In genomic region chr11:118058367-118058766, GRCm38 (mm10) we compare ENCODE assay signal across 11 mouse cellular contexts.
"Had no signal": no experiment of that assay in that cellular context is flagged by ENCODE, and none has a peak within 500 bp of the region (broad histone marks: within the 10 kb centered on the region; RNA-seq: fewer than 3 reads in every experiment).

No protein-coding gene starts in this region.

- H3K36me3 ChIP-seq: limb, embryonic 12.5 days; liver, embryonic 13.5 days; lung, embryonic 15.5 days; midbrain, embryonic 15.5 days; neural tube, embryonic 15.5 days had no signal

- H3K27me3 ChIP-seq: limb, embryonic 12.5 days; lung, embryonic 15.5 days; midbrain, embryonic 15.5 days; neural tube, embryonic 15.5 days had no signal

- H3K4me1 ChIP-seq: liver, embryonic 13.5 days; lung, embryonic 15.5 days had no signal

- H3K27ac ChIP-seq: limb, embryonic 12.5 days; liver, embryonic 13.5 days; lung, embryonic 15.5 days; midbrain, embryonic 15.5 days; neural tube, embryonic 15.5 days had no signal

- H3K4me3 ChIP-seq: limb, embryonic 12.5 days; liver, embryonic 13.5 days; lung, embryonic 15.5 days; midbrain, embryonic 15.5 days; neural tube, embryonic 15.5 days had no signal

- H3K4me2 ChIP-seq: limb, embryonic 12.5 days; liver, embryonic 13.5 days; lung, embryonic 15.5 days; midbrain, embryonic 15.5 days; neural tube, embryonic 15.5 days had no signal

- H3K9ac ChIP-seq: liver, embryonic 13.5 days; liver, postnatal 0 days; lung, embryonic 15.5 days; midbrain, embryonic 15.5 days; neural tube, embryonic 15.5 days had no signal

- H3K9me3 ChIP-seq: limb, embryonic 12.5 days; liver, embryonic 13.5 days; lung, embryonic 15.5 days; midbrain, embryonic 15.5 days; neural tube, embryonic 15.5 days had no signal

- DNase-seq: kidney, adult 8-10 months; kidney, postnatal 25 days; liver; liver, embryonic 13.5 days; liver, postnatal 0 days; right cerebral cortex, adult 18-20 months; right cerebral cortex, postnatal 25 days had no signal

- ATAC-seq: liver, postnatal 0 days; midbrain, embryonic 15.5 days had no signal
